Mouse (Mus musculus) thymus, adult 2 months (tissue): Measurements from ENCODE around the gene Pou4f2. TPM values are rescaled to one million over a fixed set of nuclear protein-coding genes. Genes with fewer than 3 reads are reported as not detected.

Experiments used
- DNase-seq: peaks from one replicate; pipeline ENCODE4 v3.0.0; 2021
- H3K27ac ChIP-seq: fragments of 200-500 bp; 2 replicates; pipeline ENCODE4 v1.5.1; 2012; ENCODE audit warnings: low read length, control low read depth; ENCODE audit not compliant: control insufficient read depth, insufficient read depth
- H3K27me3 ChIP-seq: fragments of 200-500 bp; 2 replicates; pipeline ENCODE4 v1.6.1; 2012; ENCODE audit warnings: mild to moderate bottlenecking, low read length, moderate library complexity, mixed read lengths; ENCODE audit not compliant: control insufficient read depth, insufficient read depth
- H3K36me3 ChIP-seq: fragments of 200-500 bp; 2 replicates; pipeline ENCODE4 v1.6.1; 2012; ENCODE audit warnings: mild to moderate bottlenecking, low read length, moderate library complexity; ENCODE audit not compliant: control insufficient read depth, insufficient read depth
- H3K4me1 ChIP-seq: fragments of 200-500 bp; replicated peaks from 2 replicates; pipeline ENCODE4 v1.6.1; 2012; ENCODE audit warnings: low read length; ENCODE audit not compliant: control insufficient read depth, insufficient read depth
- H3K4me3 ChIP-seq: fragments of 200-500 bp; 2 replicates; pipeline ENCODE4 v1.5.1; 2012; ENCODE audit warnings: mild to moderate bottlenecking, low read length, control low read depth, moderate library complexity; ENCODE audit not compliant: control insufficient read depth, insufficient read depth
- CTCF ChIP-seq: fragments of 200-500 bp; IDR thresholded peaks from 2 replicates; pipeline ENCODE4 v1.5.1; 2012; ENCODE audit warnings: mild to moderate bottlenecking, control low read depth, low read length, moderate library complexity, borderline replicate concordance; ENCODE audit not compliant: control insufficient read depth, poor library complexity, insufficient read depth; ENCODE audit errors: extremely low read depth
- POLR2A ChIP-seq: fragments of 200-500 bp; IDR thresholded peaks from 2 replicates; pipeline ENCODE4 v1.6.1; 2012; ENCODE audit warnings: mild to moderate bottlenecking, low read length, control low read depth, moderate library complexity; ENCODE audit not compliant: control insufficient read depth, poor library complexity, insufficient read depth; ENCODE audit errors: extremely low read depth
- WGBS: fragments of 180-500 bp; shearing (Covaris S2); methylation state at CpG from one replicate; pipeline ENCODE4 v1.1.7; 2018; 5-methylcytosine and 5-hydroxymethylcytosine counted together
- polyA plus RNA-seq: library from polyadenylated mRNA; depleted of rRNA; stranded (reverse); fragments of >200 nt; gene quantifications from 2 replicates; pipeline ENCODE4 v1.2.3, GENCODE M21; 2012; rRNA removed

Pou4f2 gene
- polyA plus RNA-seq, 1 experiment = not detected

DNA sequence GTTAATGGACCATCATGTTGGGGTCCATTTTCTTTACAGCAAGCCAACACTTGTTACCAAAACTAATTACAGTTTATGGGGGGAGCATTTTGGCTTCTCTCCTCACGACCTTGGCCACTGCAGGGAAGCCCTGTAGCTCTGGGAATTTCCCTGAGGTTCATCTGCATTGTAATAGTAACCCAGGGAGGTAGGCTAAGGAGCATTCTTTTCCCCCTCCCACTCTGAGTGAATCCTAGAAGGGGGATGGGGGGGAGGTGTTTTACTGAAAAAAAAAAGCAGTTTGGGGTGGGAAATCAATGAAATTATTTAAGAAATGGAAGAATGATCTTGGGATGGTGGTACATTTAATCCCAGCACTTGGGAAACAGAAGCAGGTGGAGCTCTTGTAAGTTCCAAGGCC lies 12.5 kb downstream of the Pou4f2 start:
- no peak overlapping the region for H3K4me3 ChIP-seq
- TF ChIP-seq POLR2A = no peak
- no peak for TF ChIP-seq CTCF
- H3K27me3 ChIP-seq = peaks cover 7% of the 10 kb centered on the region; the same call in 1 of the 2 replicates
- no peak for DNase-seq
- H3K4me1 ChIP-seq = no peaks in the 10 kb centered on the region
- 4% methylated on average over 1 of the region's 1 CpGs for WGBS
- no peak overlapping the region for H3K27ac ChIP-seq
- H3K36me3 ChIP-seq = no peaks in the 10 kb centered on the region

DNA sequence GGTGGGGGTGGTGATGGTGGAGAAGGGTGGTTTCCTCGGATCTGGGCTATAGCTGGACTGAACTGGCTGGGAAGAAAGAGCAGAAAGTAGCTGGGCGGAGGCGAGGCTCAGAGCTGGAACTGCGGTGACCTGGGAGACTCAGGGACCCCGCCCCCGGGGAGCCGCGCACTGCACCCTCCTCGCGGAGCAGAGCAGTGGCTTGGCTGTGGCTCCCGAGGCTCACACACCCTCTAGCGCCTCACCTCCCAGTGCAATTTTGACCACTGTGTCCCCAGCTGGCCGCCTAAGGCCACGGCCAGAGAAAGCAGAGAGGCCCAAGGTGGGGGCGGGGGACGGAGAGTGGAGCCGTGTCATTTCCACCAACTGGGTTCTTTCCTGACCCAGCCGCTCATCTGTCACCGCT lies 16.3 kb downstream of the Pou4f2 start:
- DNase-seq = no peak
- WGBS = 5% methylated on average over 19 of the region's 19 CpGs
- Histone ChIP-seq H3K27ac (no peak overlapping the region), H3K36me3 (no peaks in the 10 kb centered on the region), H3K4me3 (no peak overlapping the region), H3K27me3 (peaks cover 3% of the 10 kb centered on the region; the same call in 1 of the 2 replicates), H3K4me1 (no peaks in the 10 kb centered on the region)
- TF ChIP-seq CTCF (no peak), POLR2A (no peak)

- no peak for DNase-seq
- Histone ChIP-seq H3K4me1 (no peaks in the 10 kb centered on the region), H3K4me3 (no peak overlapping the region), H3K27ac (no peak overlapping the region), H3K27me3 (peaks cover 3% of the 10 kb centered on the region; the same call in 1 of the 2 replicates), H3K36me3 (no peaks in the 10 kb centered on the region)
- 38% methylated on average over 4 of the region's 4 CpGs for WGBS
- TF ChIP-seq CTCF = no peak
- TF ChIP-seq POLR2A = no peak
These were observed 17.2 kb downstream of the Pou4f2 start for GRCm38 (mm10) chr8:78419272-78419671.

DNA sequence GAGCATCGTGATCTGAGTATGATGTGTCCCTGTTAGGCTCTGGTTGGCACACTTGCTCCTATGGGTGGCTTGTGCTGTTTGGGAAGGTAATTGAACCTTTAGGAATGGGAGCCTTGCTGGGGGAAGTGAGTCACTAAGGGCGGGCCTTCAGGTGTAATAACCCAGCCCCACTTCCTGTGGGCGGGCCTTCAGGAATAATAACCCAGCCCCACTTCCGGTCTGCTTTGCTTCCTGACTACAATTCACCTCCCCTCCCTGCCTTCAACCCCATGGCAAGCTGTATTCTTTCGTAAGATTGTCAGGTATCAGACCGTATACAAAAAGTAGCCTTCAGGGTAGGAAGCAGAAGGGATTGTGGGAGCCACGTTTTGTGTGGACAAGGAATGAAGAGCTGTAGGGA lies 45.7 kb downstream of the Pou4f2 start:
- Histone ChIP-seq H3K4me3 (no peak overlapping the region), H3K27me3 (no peaks in the 10 kb centered on the region), H3K4me1 (no peaks in the 10 kb centered on the region), H3K27ac (no peak overlapping the region), H3K36me3 (no peaks in the 10 kb centered on the region)
- no peak for DNase-seq
- TF ChIP-seq CTCF = no peak
- TF ChIP-seq POLR2A = no peak
- 91% methylated on average over 7 of the region's 7 CpGs for WGBS

Other genes with a start within 250 kb of the Pou4f2 start
- not detected in 2 replicates for gene Ttc29, start 223.3 kb downstream of the Pou4f2 start, polyA plus RNA-seq
- 57.9 and 59.4 TPM in 2 replicates for gene Rbmxl1, start 72.3 kb upstream of the Pou4f2 start, polyA plus RNA-seq
- gene Slc10a7, start 72.7 kb upstream of the Pou4f2 start, polyA plus RNA-seq = 22.1 and 24.3 TPM in 2 replicates